Mouse (Mus musculus): Measurements from ENCODE around the gene Abca1.

DNA sequence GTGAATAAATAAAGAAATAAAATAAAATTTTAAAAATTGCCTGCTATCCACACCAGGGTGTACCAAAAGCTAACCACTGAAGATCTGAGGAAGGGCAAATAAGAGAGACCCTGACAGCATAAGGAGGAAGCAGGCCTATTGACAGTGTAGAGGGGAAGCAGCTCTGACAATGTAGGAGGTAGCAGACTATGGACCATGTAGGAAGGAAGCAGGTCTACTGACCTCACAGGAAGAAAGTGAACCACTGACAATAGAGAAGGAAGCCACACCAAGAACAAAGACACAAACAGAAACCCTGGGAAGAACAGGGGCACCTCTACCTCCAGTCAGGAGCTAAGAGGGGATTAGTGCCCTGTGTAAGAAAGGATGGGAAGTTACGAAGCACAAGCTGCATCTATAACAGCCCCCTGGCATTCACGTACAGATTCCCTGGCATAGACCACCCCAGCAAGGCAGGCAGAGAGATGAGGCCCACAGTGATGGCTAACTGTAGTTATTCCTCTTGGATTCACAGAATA is 80.8 kb downstream of the Abca1 start:
- TF ChIP-seq CTCF (IDR thresholded peaks at IDR 0.05; ENCODE audit: low read depth) = no peak
- no peak for TF ChIP-seq EP300 (IDR thresholded peaks at IDR 0.05; ENCODE audit: low read depth)
